Mouse (Mus musculus): Measurements from ENCODE around the gene Slitrk5.
A peak's percentile ranks its signal among the peaks of the same experiment; 100 is the strongest.
"Not testable (repeated sequence)": the region's sequence is repeated elsewhere in the genome, so short reads cannot be mapped to it uniquely, and the experiment has no call there.

The Slitrk5 gene

GRCm38 (mm10) chr14:111674664-111675147 lies at the start of gene Slitrk5:
Gene Slitrk5, plus strand, starts transcription at chr14:111675097.
- DNase-seq (ENCODE audit: low read depth, low spot score), result peak; percentile 95

- no peak for DNase-seq (ENCODE audit: low read depth, low spot score)
These were observed 2.0 kb upstream of the Slitrk5 start for GRCm38 (mm10) chr14:111672942-111673341.

GRCm38 (mm10) chr14:111675211-111676165 lies 591 bp downstream of the Slitrk5 start:
- peak; percentile 66 for DNase-seq (ENCODE audit: low read depth, low spot score)

DNA sequence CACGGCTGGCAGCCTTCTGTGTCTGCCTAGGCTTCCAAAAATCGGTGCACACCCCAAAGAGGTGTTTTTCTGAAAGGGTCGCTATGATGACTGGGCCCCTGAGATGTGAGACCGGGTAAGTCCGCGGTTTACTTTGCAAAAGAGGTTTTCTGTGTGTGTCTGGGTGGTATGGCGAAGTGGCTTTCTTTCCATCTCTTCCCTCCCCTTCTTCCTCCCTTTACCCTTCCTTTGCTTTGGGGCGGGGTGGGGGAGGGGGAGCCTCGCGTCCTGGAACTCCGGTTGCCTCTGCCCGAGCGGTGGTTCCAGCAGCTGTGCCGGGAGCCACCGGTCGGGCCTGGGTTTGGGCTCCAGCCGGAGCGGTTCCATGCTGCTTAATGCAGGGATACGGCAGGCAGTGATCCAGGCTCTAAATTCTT lies 1.3 kb downstream of the Slitrk5 start:
- peak; percentile 74 for DNase-seq (ENCODE audit: low read depth, low spot score)

DNA sequence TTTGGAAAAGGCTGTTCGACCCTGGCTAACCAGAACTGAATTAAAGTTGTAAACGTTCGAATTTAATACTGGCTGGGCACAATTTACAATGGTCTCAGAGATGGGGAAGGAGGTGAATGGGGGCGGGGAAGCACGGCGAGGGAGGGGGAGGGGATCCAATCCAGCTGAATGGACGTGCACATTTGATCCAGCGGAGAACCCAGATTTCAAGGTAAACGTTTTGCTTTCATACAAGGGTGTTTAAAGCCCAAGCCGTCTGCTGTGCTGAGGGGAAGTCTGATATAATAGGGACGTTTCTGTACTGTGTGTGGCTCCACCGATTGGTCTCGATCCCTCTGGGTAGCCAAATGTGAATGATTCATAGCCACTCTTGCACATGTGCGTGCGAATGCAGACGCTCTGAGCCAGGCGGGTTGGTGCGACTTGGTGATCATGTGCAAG lies 2.0 kb downstream of the Slitrk5 start:
- DNase-seq (ENCODE audit: low read depth, low spot score), result peak; percentile 40

DNA sequence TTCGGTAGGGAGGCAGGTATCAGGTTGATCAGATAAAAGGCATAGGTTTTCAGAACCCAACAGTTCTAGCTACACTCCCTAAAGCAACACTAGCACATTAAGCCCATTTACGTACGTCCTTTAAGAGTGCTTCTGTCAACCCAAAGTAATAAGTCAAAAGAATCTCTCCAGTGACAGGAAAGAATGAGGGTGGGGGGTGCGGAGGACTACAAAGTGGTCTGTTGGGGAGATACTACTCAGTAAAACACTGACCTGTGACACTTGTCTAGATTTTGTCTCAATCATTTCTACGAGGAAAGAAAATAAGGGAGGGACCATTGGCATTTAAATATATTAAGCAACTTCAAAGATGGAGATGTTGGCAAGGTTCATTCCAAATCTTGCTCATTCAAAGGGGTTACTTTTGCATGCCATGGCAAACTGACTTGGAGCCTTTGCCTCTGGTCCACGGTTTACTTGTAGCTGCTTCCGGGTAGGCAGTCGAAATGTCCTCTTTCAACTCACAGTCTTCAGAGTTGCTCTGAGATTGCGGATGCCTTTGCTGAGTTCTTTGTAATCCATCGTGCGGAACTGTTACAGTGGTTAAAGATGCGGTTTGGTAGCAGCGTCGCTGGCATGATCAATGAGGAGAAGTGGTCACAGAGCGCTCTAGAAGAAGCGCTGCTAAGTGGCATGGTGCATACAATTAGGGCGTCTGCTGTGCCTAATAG lies 2.6 kb downstream of the Slitrk5 start:
- DNase-seq (ENCODE audit: low read depth, low spot score), result peak; percentile 21

- no peak for DNase-seq (ENCODE audit: low read depth, low spot score)
These were observed 5.4 kb downstream of the Slitrk5 start for GRCm38 (mm10) chr14:111680271-111680670.

DNA sequence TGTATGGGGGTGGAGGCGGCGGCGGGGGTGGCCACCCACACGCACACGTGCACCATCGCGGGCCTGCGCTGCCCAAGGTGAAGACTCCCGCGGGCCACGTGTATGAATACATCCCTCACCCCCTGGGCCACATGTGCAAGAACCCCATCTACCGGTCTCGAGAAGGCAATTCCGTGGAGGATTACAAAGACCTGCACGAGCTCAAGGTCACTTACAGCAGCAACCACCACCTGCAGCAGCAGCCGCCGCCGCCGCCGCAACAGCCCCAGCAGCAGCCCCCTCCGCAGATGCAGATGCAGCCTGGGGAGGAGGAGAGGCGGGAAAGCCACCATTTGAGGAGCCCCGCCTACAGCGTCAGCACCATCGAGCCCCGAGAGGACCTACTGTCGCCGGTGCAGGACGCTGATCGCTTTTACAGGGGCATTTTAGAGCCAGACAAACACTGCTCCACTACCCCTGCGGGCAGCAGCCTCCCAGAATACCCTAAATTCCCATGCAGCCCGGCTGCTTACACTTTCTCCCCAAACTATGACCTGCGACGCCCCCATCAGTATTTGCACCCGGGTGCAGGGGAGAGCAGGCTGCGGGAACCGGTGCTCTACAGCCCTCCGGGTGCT lies 6.3 kb downstream of the Slitrk5 start:
- peak; percentile 66 for DNase-seq (ENCODE audit: low read depth, low spot score)

- no peak for DNase-seq (ENCODE audit: low read depth, low spot score)
These were observed 6.9 kb downstream of the Slitrk5 start for GRCm38 (mm10) chr14:111681773-111682172.

DNA sequence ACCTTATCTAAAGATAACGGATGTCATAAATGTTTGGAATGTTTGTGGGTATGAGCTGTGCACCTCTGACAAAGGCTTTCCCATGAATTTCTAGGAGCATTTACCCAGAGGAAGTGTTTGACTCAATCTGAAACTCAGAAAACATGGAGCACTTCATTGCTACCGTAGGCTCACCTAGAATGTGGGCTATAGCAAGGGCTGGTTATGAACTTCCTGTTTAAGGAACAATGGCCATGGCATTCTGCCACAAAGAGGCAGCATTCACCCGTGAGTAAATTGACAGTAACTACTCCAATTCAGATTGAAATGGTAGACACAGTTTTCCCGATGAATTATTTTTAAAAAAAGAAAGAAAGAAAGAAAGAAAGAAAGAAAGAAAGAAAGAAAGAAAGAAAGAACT lies 8.6 kb downstream of the Slitrk5 start:
- DNase-seq (ENCODE audit: low read depth, low spot score), result no peak

- not testable (repeated sequence) for DNase-seq (ENCODE audit: low read depth, low spot score)
These were observed 15.2 kb downstream of the Slitrk5 start for GRCm38 (mm10) chr14:111690139-111690538.

GRCm38 (mm10) chr14:111729833-111730232 lies 54.9 kb downstream of the Slitrk5 start:
- DNase-seq (ENCODE audit: low read depth, low spot score), result no peak
